ENCODE assay signal across 8 mouse cellular contexts in the genomic region with DNA sequence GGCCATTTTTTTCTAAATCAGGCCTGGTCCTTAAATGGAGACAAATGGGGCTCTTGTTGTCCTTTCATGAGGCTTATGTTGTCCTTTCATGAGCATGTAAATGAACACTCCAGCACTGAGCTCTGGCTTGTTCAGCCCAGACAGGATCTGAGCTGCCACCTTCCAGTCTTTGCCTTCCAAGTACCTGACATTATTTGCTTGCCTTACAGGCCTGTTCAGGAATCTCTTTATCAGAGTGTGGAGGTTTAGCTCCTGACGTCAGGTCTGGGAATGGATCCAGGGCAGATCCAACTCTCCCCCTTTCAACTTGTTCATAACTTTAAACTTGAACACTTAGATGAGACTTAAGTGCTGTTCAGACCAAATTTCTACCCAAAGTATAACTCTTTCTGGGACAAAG. TPM values are rescaled to one million over a fixed set of nuclear protein-coding genes. Genes with fewer than 3 reads are reported as not detected.
DNase-seq lines count a peak whose midpoint lies in the region; ATAC-seq and TF ChIP-seq lines count a peak whose summit lies in the region.

No protein-coding gene starts in this region.

- no peak overlapping the region for H3K4me3 ChIP-seq in hindbrain, embryonic 10.5 days
- H3K4me3 ChIP-seq in hindbrain, embryonic 13.5 days = no peak overlapping the region
- no peak overlapping the region for H3K4me3 ChIP-seq in intestine, embryonic 15.5 days (replicated peaks)

- TF ChIP-seq POLR2A in brain, embryonic 14.5 days (IDR thresholded peaks at IDR 0.05; ENCODE audit: borderline replicate concordance, extremely low read depth, insufficient read depth, insufficient read length, poor library complexity, severe bottlenecking) = no peak

- 64% methylated on average over 1 of the region's 1 CpGs for WGBS in hindbrain, embryonic 10.5 days
- 64% methylated on average over 1 of the region's 1 CpGs for WGBS in hindbrain, embryonic 13.5 days
- 36% methylated on average over 1 of the region's 1 CpGs for whole genome bisulfite sequencing in intestine, embryonic 15.5 days

- H3K4me1 ChIP-seq in hindbrain, embryonic 10.5 days (replicated peaks) = 0 out of 2 replicates have a peak, but pooled peaks cover 6% of the 10 kb centered on the region
- H3K4me1 ChIP-seq in hindbrain, embryonic 13.5 days (replicated peaks) = peaks cover 4% of the 10 kb centered on the region; the same call in 1 of the 2 replicates
- no peaks in the 10 kb centered on the region; the same call in 1 of the 2 replicates for H3K4me1 ChIP-seq in intestine, embryonic 15.5 days (replicated peaks)

- DNase-seq in hindbrain, embryonic 10.5 days (ENCODE audit: low spot score) = no peak
- peak; percentile 74 for DNase-seq in brain, embryonic 14.5 days (ENCODE audit: low read depth)
- peak; percentile 78 for DNase-seq in lung, postnatal 10 days
- DNase-seq in spleen, adult 18-20 months = no peak
- DNase-seq in gastrocnemius, postnatal 4 days (ENCODE audit: low spot score in 2 of 2) = no peak

- 0 out of 2 replicates have a peak overlapping the region, but pooled peaks have one; percentile 2 for H3K27ac ChIP-seq in hindbrain, embryonic 10.5 days
- no peak overlapping the region for H3K27ac ChIP-seq in hindbrain, embryonic 13.5 days
- H3K27ac ChIP-seq in intestine, embryonic 15.5 days = peak overlapping the region; percentile 13; the same call in 1 of the 2 replicates

- H3K9me3 ChIP-seq in hindbrain, embryonic 10.5 days = no peaks in the 10 kb centered on the region; the same call in 1 of the 2 replicates
- H3K9me3 ChIP-seq in hindbrain, embryonic 13.5 days = no peaks in the 10 kb centered on the region
- H3K9me3 ChIP-seq in intestine, embryonic 15.5 days = no peaks in the 10 kb centered on the region

- no peaks in the 10 kb centered on the region for H3K36me3 ChIP-seq in hindbrain, embryonic 10.5 days
- H3K36me3 ChIP-seq in hindbrain, embryonic 13.5 days = no peaks in the 10 kb centered on the region
- no peaks in the 10 kb centered on the region for H3K36me3 ChIP-seq in intestine, embryonic 15.5 days

- TF ChIP-seq CTCF in brain, embryonic 14.5 days (IDR thresholded peaks at IDR 0.05; ENCODE audit: borderline replicate concordance, extremely low read depth, insufficient read depth, insufficient read length) = no peak

- H3K27me3 ChIP-seq in hindbrain, embryonic 10.5 days (ENCODE audit: insufficient read depth, poor library complexity, severe bottlenecking) = no peaks in the 10 kb centered on the region
- H3K27me3 ChIP-seq in hindbrain, embryonic 13.5 days = no peaks in the 10 kb centered on the region
- H3K27me3 ChIP-seq in intestine, embryonic 15.5 days (replicated peaks) = no peaks in the 10 kb centered on the region

- no peak overlapping the region for H3K9ac ChIP-seq in hindbrain, embryonic 13.5 days
- H3K9ac ChIP-seq in intestine, embryonic 15.5 days = no peak overlapping the region

- no peak overlapping the region for H3K4me2 ChIP-seq in hindbrain, embryonic 13.5 days
- H3K4me2 ChIP-seq in intestine, embryonic 15.5 days (replicated peaks) = no peak overlapping the region

- no peak for ATAC-seq in hindbrain, embryonic 13.5 days (ENCODE audit: low FRiP score)
- peak; percentile 65 for ATAC-seq in intestine, embryonic 15.5 days
- ATAC-seq in erythroblast, adult 5-6 weeks (replicated peaks; ENCODE audit: low FRiP score, poor library complexity, severe bottlenecking) = no peak

RNA-seq across cellular contexts. Expression of a gene that starts 21.8 kb away (rescaled TPM):
- polyA plus RNA-seq in hindbrain, embryonic 10.5 days (2016; fragmentation: Nextera tagmentation; extraction: Ambion mirVana) = 150 and 153 TPM in 2 replicates
- 99.5 and 100 TPM in 2 replicates for polyA plus RNA-seq in hindbrain, embryonic 13.5 days (2015; fragmentation: Nextera tagmentation; extraction: Ambion mirVana)
- 56.7 and 61.0 TPM in 2 replicates for polyA plus RNA-seq in brain, embryonic 14.5 days (2012; rRNA removed)
- 99.4 and 102 TPM in 2 replicates for polyA plus RNA-seq in intestine, embryonic 15.5 days (2015; fragmentation: Nextera tagmentation; extraction: Ambion mirVana)
- 7.7 and 10.4 TPM in 2 replicates for total RNA-seq in erythroblast, adult 5-6 weeks (2015; ENCODE audit: low replicate concordance)
- total RNA-seq in erythroblast, adult 5-6 weeks (2017; ENCODE audit: low replicate concordance) = 9.1 and 14.1 TPM in 2 replicates
- 10 to 100 TPM; 46.3 to 51.8 TPM for total RNA-seq in gastrocnemius, postnatal 4 days (2021)

RNA-seq across cellular contexts. Expression of a gene that starts 39.9 kb away (rescaled TPM):
- 32.6 and 51.1 TPM in 2 replicates for polyA plus RNA-seq in hindbrain, embryonic 10.5 days (2016; fragmentation: Nextera tagmentation; extraction: Ambion mirVana)
- 40.7 and 43.5 TPM in 2 replicates for polyA plus RNA-seq in hindbrain, embryonic 13.5 days (2015; fragmentation: Nextera tagmentation; extraction: Ambion mirVana)
- 63.6 and 109 TPM in 2 replicates for polyA plus RNA-seq in brain, embryonic 14.5 days (2012; rRNA removed)
- polyA plus RNA-seq in intestine, embryonic 15.5 days (2015; fragmentation: Nextera tagmentation; extraction: Ambion mirVana) = 18.1 and 19.5 TPM in 2 replicates
- total RNA-seq in erythroblast, adult 5-6 weeks (2015; ENCODE audit: low replicate concordance) = 3.8 and 10.0 TPM in 2 replicates
- 1.1 and 1.7 TPM in 2 replicates for total RNA-seq in erythroblast, adult 5-6 weeks (2017; ENCODE audit: low replicate concordance)
- total RNA-seq in gastrocnemius, postnatal 4 days (2021) = 10 to 100 TPM; 60.7 to 63.6 TPM

RNA-seq across cellular contexts. Expression of a gene that starts 50.7 kb away (rescaled TPM):
- 63.6 and 65.8 TPM in 2 replicates for polyA plus RNA-seq in hindbrain, embryonic 10.5 days (2016; fragmentation: Nextera tagmentation; extraction: Ambion mirVana)
- 142 and 143 TPM in 2 replicates for polyA plus RNA-seq in hindbrain, embryonic 13.5 days (2015; fragmentation: Nextera tagmentation; extraction: Ambion mirVana)
- 269 and 333 TPM in 2 replicates for polyA plus RNA-seq in brain, embryonic 14.5 days (2012; rRNA removed)
- polyA plus RNA-seq in intestine, embryonic 15.5 days (2015; fragmentation: Nextera tagmentation; extraction: Ambion mirVana) = 39.4 and 40.0 TPM in 2 replicates
- total RNA-seq in erythroblast, adult 5-6 weeks (2015; ENCODE audit: low replicate concordance) = 26.8 and 30.0 TPM in 2 replicates
- 32.8 and 56.3 TPM in 2 replicates for total RNA-seq in erythroblast, adult 5-6 weeks (2017; ENCODE audit: low replicate concordance)
- 10 to 100 TPM; 59.3 to 70.1 TPM for total RNA-seq in gastrocnemius, postnatal 4 days (2021)

RNA-seq across cellular contexts. Expression of a gene that starts 58.4 kb away (rescaled TPM):
- 705 and 825 TPM in 2 replicates for polyA plus RNA-seq in hindbrain, embryonic 10.5 days (2016; fragmentation: Nextera tagmentation; extraction: Ambion mirVana)
- 1,101 and 1,130 TPM in 2 replicates for polyA plus RNA-seq in hindbrain, embryonic 13.5 days (2015; fragmentation: Nextera tagmentation; extraction: Ambion mirVana)
- polyA plus RNA-seq in brain, embryonic 14.5 days (2012; rRNA removed) = 1,266 and 1,281 TPM in 2 replicates
- 614 and 624 TPM in 2 replicates for polyA plus RNA-seq in intestine, embryonic 15.5 days (2015; fragmentation: Nextera tagmentation; extraction: Ambion mirVana)
- 124 and 125 TPM in 2 replicates for total RNA-seq in erythroblast, adult 5-6 weeks (2015; ENCODE audit: low replicate concordance)
- total RNA-seq in erythroblast, adult 5-6 weeks (2017; ENCODE audit: low replicate concordance) = 81.1 and 126 TPM in 2 replicates
- total RNA-seq in gastrocnemius, postnatal 4 days (2021) = 100 to 1,000 TPM; 234 to 258 TPM

Comparison
In these comparisons a context has a peak if more than half of its experiments do, and no peak if none do; other contexts are left out.
1. DNase-seq: peak in brain, embryonic 14.5 days (single experiment) and lung, postnatal 10 days (single experiment); none in hindbrain, embryonic 10.5 days (single experiment), spleen, adult 18-20 months (0 of 2) and gastrocnemius, postnatal 4 days (0 of 2).